Mouse (Mus musculus): ENCODE data around the gene B3glct. TPM values are rescaled to one million over a fixed set of nuclear protein-coding genes. Genes with fewer than 3 reads are reported as not detected.

The B3glct gene
- total RNA-seq, 2 experiments from 2014 or later, result 14.0 to 15.1 TPM

GRCm38 (mm10) chr5:149713834-149714233 is 35.8 kb downstream of the B3glct start:
- TF ChIP-seq CTCF (IDR thresholded peaks at IDR 0.05), result no peak
- Histone ChIP-seq H3K27ac (no peak overlapping the region), H3K4me3 (no peak overlapping the region)
- DNase-seq (ENCODE audit: extremely low spot score in 1 of 2, low spot score in 2 of 2), result no peak
- intact Hi-C loops (cut with DNase I), result loop anchor here (1.0 to 10.0 kb wide), 2 partner anchors 137 to 311 kb away; no protein-coding TSS in a partner anchor

DNA sequence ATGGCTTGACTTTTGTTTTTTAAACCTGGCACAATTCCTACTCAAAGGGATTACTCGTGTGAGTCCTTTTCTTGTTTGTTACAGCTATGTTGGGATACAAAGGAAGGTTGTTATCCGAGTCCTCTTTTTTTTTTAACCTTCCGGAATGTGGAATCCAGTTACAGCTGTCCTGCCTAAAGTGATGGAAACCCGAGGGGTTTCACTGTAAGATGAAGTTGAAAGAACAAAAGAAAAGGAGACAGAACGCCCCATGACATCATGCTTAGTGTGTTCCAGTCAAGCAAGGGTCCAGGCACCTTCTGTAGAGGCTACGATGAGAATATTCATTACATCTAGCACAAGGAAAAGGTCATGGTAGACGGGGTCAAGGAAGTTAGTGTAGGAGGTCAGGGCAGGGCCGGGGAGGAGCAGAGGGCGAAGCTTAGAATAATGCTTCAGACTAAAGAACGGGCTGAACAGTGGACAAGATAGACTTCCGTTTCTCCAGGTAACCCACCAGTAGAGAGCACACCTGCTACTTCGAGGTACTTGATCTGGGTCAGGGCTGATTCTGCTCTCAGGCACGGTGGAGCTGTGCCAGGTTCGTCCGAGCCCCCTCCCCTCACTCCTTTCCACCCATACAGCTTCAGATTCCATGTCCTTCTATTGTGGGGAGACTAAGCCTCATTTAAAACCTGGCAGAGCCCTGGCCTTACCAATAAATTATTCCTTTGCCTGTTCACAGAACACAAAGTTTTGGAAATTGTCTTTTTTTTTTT is 37.7 kb downstream of the B3glct start:
- intact Hi-C loops (cut with DNase I), result loop anchor here (10.0 kb wide), 1 partner anchor 309 kb away; no protein-coding TSS in a partner anchor

DNA sequence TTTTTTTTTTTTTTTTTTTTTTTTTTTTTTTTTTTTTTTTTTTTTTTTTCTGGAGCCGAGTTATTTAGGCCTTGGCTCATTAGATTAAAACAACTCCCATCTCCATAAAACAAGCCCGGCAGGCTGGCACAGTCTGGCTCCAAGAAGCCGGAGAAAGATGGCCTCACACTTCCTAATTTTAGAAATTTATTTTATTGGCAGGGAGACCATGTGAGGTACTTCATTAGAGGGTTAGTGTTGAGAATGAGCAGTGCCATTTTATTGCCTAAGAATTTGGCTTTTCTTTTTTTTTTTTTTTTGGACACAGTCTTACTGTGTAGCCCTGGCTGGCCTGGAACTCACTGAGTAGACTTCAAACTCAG is 38.3 kb downstream of the B3glct start:
- Histone ChIP-seq H3K27ac (no peak overlapping the region), H3K4me3 (no peak overlapping the region)
- no peak for DNase-seq (ENCODE audit: extremely low spot score in 1 of 2, low spot score in 2 of 2)
- TF ChIP-seq CTCF (IDR thresholded peaks at IDR 0.05), result no peak
- intact Hi-C loops (cut with DNase I), result loop anchor here (10.0 kb wide), 1 partner anchor 308 kb away; no protein-coding TSS in a partner anchor

More for the DNA sequence above, 37.7 kb downstream of the B3glct start:
- DNase-seq (ENCODE audit: extremely low spot score in 1 of 2, low spot score in 2 of 2), result no peak
- no peak for TF ChIP-seq CTCF (IDR thresholded peaks at IDR 0.05)
- Histone ChIP-seq H3K4me3 (no peak overlapping the region), H3K27ac (no peak overlapping the region)

DNA sequence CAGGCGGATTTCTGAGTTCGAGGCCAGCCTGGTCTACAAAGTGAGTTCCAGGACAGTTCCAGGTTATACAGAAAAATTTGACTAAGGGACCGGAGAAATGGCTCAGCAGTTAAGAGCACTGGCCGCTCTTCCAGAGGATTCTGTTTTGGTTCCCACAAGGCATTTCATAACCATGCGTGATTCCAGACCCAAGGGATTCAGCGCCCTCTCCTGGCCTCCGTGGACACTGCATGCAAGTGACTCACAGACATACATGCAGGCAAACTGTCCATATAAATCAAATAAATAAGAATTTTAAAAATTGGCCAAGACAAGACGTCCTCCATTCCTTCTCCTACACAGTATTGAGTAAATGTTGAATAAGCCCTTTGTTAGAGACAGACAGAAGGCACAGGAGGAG is 53.7 kb downstream of the B3glct start:
- intact Hi-C loops (cut with DNase I), result no loop called here
- TF ChIP-seq CTCF (IDR thresholded peaks at IDR 0.05), result peak; percentile 32
- Histone ChIP-seq H3K4me3 (no peak overlapping the region), H3K27ac (no peak overlapping the region)
- no peak for DNase-seq (ENCODE audit: extremely low spot score in 1 of 2, low spot score in 2 of 2)

DNA sequence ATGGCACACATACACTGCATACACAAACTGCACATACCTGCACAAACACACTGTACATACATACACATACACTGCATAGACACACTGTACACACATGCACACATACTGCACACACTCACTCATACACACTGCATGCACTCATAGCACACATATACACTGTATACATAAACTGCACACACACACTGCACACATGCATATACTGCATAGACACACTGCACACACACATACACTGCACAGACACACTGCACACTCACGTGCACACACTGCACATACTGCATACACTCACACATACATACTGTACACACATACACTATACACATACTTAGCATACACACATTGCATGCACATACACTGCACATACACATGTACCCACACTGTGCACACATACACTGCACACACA is 59.2 kb downstream of the B3glct start:
- no peak overlapping the region for H3K27ac ChIP-seq
- DNase-seq (ENCODE audit: extremely low spot score in 1 of 2, low spot score in 2 of 2), result no peak
- intact Hi-C loops (cut with DNase I), result no loop called here
- TF ChIP-seq CTCF (IDR thresholded peaks at IDR 0.05), result no peak
- no peak overlapping the region for H3K4me3 ChIP-seq

DNA sequence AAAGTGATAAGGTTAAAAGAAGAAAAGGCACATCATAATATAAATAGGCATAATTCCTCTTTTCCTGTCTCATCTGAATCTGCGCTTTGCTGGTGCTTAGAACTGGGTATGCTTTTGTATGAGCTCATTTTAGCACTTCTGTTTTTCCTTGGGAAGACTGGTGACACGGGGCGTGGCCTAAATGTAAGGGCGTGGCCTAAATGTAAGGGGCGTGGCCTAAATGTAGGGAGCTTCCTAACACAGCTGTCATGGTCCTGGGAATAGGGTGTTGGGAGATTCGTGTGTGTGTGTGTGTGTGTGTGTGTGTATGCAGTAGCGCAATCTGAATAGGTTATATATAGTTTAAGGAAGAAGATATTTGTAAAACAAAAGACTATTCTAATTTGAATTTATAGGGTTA is 62.1 kb downstream of the B3glct start:
- no peak for TF ChIP-seq CTCF (IDR thresholded peaks at IDR 0.05)
- Histone ChIP-seq H3K4me3 (no peak overlapping the region), H3K27ac (no peak overlapping the region)
- DNase-seq (ENCODE audit: extremely low spot score in 1 of 2, low spot score in 2 of 2), result no peak
- intact Hi-C loops (cut with DNase I), result no loop called here

GRCm38 (mm10) chr5:149740703-149741102 is 62.7 kb downstream of the B3glct start:
- Histone ChIP-seq H3K27ac (no peak overlapping the region), H3K4me3 (no peak overlapping the region)
- intact Hi-C loops (cut with DNase I), result no loop called here
- DNase-seq (ENCODE audit: extremely low spot score in 1 of 2, low spot score in 2 of 2), result no peak
- TF ChIP-seq CTCF (IDR thresholded peaks at IDR 0.05), result peak; percentile 35

GRCm38 (mm10) chr5:149742286-149742685 is 64.3 kb downstream of the B3glct start:
- no peak for TF ChIP-seq CTCF (IDR thresholded peaks at IDR 0.05)
- no peak overlapping the region for H3K4me3 ChIP-seq
- intact Hi-C loops (cut with DNase I), result no loop called here
- H3K27ac ChIP-seq, result no peak overlapping the region
- DNase-seq (ENCODE audit: extremely low spot score in 1 of 2, low spot score in 2 of 2), result no peak

GRCm38 (mm10) chr5:149745079-149745478 is 67.0 kb downstream of the B3glct start:
- no peak for DNase-seq (ENCODE audit: extremely low spot score in 1 of 2, low spot score in 2 of 2)
- no peak overlapping the region for H3K27ac ChIP-seq
- TF ChIP-seq CTCF (IDR thresholded peaks at IDR 0.05), result peak; percentile 55
- intact Hi-C loops (cut with DNase I), result loop anchor here (2.0 kb wide), 1 partner anchor 106 kb away; no protein-coding TSS in a partner anchor
- no peak overlapping the region for H3K4me3 ChIP-seq

DNA sequence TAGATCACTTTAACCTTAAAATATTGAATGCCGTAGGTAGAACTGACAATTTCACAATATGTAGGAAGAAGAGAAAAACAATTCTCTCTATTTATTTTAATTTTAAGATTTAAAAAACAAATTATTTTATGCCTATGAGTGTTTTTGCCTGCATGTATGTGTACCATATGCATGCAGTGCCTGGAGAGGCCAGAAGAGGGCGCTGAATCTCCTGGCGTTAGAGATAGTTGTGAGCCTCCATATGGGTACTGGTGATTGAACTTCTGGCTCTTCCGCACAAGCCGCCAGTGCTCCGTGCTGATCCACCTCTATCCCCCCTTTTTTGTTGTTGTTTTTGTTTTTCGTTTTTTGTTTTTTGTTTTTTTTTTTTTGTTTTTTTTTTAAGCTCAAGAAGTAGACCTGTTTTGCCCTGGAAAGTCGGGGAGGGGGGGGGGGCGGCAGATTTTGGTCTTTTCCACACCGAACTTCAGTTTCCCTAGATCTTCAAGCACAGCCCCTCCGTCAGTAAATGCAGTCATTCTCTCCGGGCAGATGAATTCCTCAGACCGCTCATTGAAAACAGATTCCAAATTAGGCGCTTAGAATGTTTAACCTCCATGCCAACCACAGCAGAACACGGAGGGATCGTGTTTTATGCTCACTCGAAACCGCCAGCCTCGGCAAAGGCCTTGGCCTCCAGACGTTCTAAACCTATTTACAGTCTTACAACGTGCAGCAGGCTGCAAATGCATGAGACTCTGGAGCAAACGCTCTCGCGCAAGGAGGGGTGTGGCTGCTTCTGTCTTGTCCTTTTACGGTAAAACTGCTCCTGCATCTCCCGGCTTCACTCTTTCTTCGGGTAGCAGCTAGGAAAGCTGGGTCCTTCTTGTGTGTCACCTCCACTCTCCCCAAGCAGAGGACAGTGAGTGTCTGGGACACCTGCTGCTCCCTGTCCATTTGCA is 70.9 kb downstream of the B3glct start:
- Histone ChIP-seq H3K4me3 (no peak overlapping the region), H3K27ac (no peak overlapping the region)
- intact Hi-C loops (cut with DNase I), result no loop called here
- peak; percentile 30 for TF ChIP-seq CTCF (IDR thresholded peaks at IDR 0.05)
- DNase-seq (ENCODE audit: extremely low spot score in 1 of 2, low spot score in 2 of 2), result no peak

DNA sequence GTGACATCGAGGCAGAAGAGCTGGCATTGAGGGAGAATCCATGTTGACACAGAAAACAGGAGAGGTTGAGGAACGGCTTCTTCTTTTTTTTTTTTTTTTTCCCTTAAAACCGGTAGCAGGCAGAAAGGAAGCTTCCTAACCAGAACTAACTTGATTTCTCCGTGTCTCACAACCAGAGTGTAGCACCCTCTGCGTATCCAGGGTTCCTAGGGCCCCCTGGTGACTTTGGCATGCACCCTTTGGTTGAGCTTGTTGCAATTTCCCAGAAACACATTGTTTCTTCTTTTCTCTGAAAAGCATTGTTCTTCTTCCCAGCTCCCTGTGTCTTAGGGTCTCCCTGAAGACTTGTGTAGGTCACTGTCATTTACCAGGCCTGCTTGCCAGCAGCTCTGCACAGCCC is 73.8 kb downstream of the B3glct start:
- intact Hi-C loops (cut with DNase I), result no loop called here

GRCm38 (mm10) chr5:149753073-149753472 is 75.0 kb downstream of the B3glct start:
- Histone ChIP-seq H3K27ac (no peak overlapping the region), H3K4me3 (no peak overlapping the region)
- DNase-seq (ENCODE audit: extremely low spot score in 1 of 2, low spot score in 2 of 2), result no peak
- TF ChIP-seq CTCF (IDR thresholded peaks at IDR 0.05), result no peak
- intact Hi-C loops (cut with DNase I), result no loop called here

More for the DNA sequence above, 73.8 kb downstream of the B3glct start:
- no peak for DNase-seq (ENCODE audit: extremely low spot score in 1 of 2, low spot score in 2 of 2)
- no peak overlapping the region for H3K27ac ChIP-seq
- no peak overlapping the region for H3K4me3 ChIP-seq
- no peak for TF ChIP-seq CTCF (IDR thresholded peaks at IDR 0.05)
